Mouse (Mus musculus) effector memory CD4-positive, alpha-beta T cell, adult 5 months (primary cell): ENCODE measurements around the gene Krtap19-2. TPM values are rescaled to one million over a fixed set of nuclear protein-coding genes. Genes with fewer than 3 reads are reported as not detected.

Source experiments
- polyA plus RNA-seq: library from polyadenylated mRNA; unstranded; fragments of 100-300 nt; shearing (Covaris generic); gene quantifications from one replicate; pipeline ENCODE4 v1.2.1, GENCODE M21; 2017

The Krtap19-2 gene
- not detected for polyA plus RNA-seq

DNA sequence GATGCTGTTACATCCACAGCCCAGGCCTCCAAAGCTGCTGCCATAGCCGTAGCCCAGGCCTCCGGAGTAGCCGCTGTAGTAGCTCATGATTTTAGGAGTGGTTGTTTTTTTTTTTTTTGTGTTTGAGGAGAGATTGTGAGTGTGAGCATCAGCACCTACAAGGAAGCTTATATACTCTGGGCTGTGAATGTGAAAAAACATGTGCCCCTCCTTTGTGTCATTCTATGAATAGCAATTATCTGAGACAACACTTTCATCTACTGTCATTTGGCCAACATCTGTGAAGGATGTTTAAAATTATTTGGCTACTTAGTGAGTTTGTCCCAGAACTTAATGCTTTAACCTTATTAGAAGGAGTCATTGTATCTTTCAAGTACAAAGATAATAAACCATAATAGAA is at the start of gene Krtap19-2:
Gene Krtap19-2, minus strand, starts transcription at position 101 of the 400 bp plus-strand sequence.

DNA sequence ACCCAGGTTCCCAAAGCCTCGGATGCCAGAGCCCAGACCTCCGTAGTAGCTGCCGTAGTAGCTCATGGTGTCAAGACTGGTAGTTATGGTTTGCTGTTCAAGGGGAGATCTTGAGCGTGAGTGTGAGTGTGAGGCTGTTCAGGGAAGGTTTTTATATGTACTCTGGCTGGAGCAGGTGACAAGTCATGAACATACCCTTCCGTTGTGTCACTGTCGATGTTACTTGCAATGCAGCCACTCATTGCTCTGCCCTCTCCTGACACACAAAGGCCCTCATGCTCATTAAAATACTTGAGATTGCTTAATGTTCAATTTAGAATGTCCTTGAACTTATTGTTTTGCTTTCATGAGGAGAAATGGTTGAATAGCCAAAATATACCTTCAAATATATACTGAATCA is 22.3 kb upstream of the Krtap19-2 start, which contains the start of gene Krtap19-5:
Gene Krtap19-5, minus strand, starts transcription at position 101 of the 400 bp plus-strand sequence.

GRCm38 (mm10) chr16:88884989-88885388 is 10.9 kb upstream of the Krtap19-2 start, which contains the start of gene Krtap19-4:
Gene Krtap19-4, minus strand, starts transcription at chr16:88885089.

GRCm38 (mm10) chr16:88877938-88878337 is 3.9 kb upstream of the Krtap19-2 start, which contains the start of gene Krtap19-3:
Gene Krtap19-3, minus strand, starts transcription at chr16:88878038.

GRCm38 (mm10) chr16:88869311-88869710 is 4.8 kb downstream of the Krtap19-2 start, which contains the start of gene Krtap19-1:
Gene Krtap19-1, minus strand, starts transcription at chr16:88869411.

DNA sequence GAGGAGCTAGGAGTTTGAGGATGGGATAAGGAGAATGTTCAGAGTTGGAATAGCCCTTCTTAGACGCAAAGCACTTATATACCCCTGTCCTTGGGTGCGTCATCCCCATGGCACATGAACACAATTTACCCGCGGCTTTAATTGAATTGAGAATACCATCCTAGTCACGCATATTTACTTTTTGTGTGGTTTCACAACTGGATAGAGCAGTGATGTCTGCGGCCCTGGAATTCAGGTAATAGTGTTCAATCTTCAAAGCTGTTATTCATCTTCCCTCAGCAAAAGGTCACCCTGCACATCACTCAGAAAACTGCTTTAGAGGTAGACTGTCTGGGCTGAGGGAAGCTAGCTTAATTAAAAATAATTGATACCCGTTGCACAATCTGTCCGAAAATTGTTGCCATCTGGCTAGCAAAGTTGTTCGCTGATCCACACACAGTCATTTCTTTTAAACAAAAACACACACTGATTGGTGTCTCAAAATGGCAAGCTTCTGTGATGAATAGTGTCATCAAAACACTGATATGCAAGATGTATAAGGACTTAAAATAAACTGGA is 47.9 kb downstream of the Krtap19-2 start, which contains the start of gene Krtap14:
Gene Krtap14, minus strand, starts transcription at position 51 of the 558 bp plus-strand sequence.

Other genes starting within 250 kb of the Krtap19-2 start
- gene 2310079G19Rik, start 246.6 kb downstream of the Krtap19-2 start, polyA plus RNA-seq = not detected
- not detected for gene Krtap26-1, start 226.5 kb downstream of the Krtap19-2 start, polyA plus RNA-seq
- gene Krtap27-1, start 202.6 kb downstream of the Krtap19-2 start, polyA plus RNA-seq = not detected
- not detected for gene 2310061N02Rik, start 166.3 kb downstream of the Krtap19-2 start, polyA plus RNA-seq
- not detected for gene Krtap13-1, start 145.4 kb downstream of the Krtap19-2 start, polyA plus RNA-seq
- gene Krtap13, start 122.6 kb downstream of the Krtap19-2 start, polyA plus RNA-seq = not detected
- not detected for gene 2310034C09Rik, start 115.4 kb downstream of the Krtap19-2 start, polyA plus RNA-seq
- not detected for gene 2310057N15Rik, start 100.1 kb downstream of the Krtap19-2 start, polyA plus RNA-seq
- not detected for gene Gm5965, start 96.4 kb downstream of the Krtap19-2 start, polyA plus RNA-seq
- gene Gm20741, start 62.0 kb downstream of the Krtap19-2 start, polyA plus RNA-seq = not detected
- gene Krtap15, start 54.1 kb downstream of the Krtap19-2 start, polyA plus RNA-seq = not detected
- gene Krtap14, start 48.1 kb downstream of the Krtap19-2 start, polyA plus RNA-seq = not detected
- not detected for gene Krtap19-1, start 4.9 kb downstream of the Krtap19-2 start, polyA plus RNA-seq
- gene Krtap19-3, start 3.8 kb upstream of the Krtap19-2 start, polyA plus RNA-seq = not detected
- not detected for gene Krtap19-4, start 10.8 kb upstream of the Krtap19-2 start, polyA plus RNA-seq
- not detected for gene Krtap19-5, start 22.2 kb upstream of the Krtap19-2 start, polyA plus RNA-seq
- not detected for gene Krtap19-9b, start 58.0 kb upstream of the Krtap19-2 start, polyA plus RNA-seq
- gene Krtap16-3, start 88.6 kb upstream of the Krtap19-2 start, polyA plus RNA-seq = not detected
- gene Krtap22-2, start 136.5 kb upstream of the Krtap19-2 start, polyA plus RNA-seq = not detected
- gene Gm10229, start 141.0 kb upstream of the Krtap19-2 start, polyA plus RNA-seq = not detected
- gene Krtap6-1, start 157.4 kb upstream of the Krtap19-2 start, polyA plus RNA-seq = not detected
- gene Gm10228, start 167.2 kb upstream of the Krtap19-2 start, polyA plus RNA-seq = not detected
- gene Krtap6-5, start 173.6 kb upstream of the Krtap19-2 start, polyA plus RNA-seq = not detected
- not detected for gene 1110025L11Rik, start 189.7 kb upstream of the Krtap19-2 start, polyA plus RNA-seq
- gene Krtap6-3, start 209.7 kb upstream of the Krtap19-2 start, polyA plus RNA-seq = not detected